Mouse (Mus musculus): ENCODE results near the gene Ubl7.

DNA sequence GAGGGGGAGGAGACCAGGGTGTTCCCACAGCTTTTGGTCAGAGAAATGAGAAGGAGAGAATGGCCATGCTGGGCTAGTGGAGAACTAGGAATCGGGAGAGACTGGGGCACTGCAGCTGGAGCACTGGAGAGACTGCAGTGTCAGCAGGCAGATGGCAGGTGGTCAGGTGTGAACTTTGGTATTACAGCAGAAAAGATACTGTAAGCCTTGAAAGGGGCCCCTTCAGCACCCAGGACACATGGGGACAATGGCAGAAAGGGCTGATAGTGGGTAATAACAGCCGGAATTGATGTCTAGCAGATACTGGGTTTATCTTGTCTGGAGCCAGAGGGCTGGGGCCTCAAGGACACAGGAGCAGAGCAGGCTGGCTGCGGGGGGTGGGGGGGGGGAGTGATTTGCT, 68.1 kb downstream of the Ubl7 start:
- TF ChIP-seq POLR2AphosphoS2 (IDR thresholded peaks at IDR 0.05; ENCODE audit: low read length), result no peak
- no peak for TF ChIP-seq CTCF (IDR thresholded peaks at IDR 0.05 in 2 of 3, conservative IDR thresholded peaks at IDR 0.05 in 1 of 3; ENCODE audit: control insufficient read depth in 1 of 3, insufficient read depth in 1 of 3, low read depth in 2 of 3, low read length in 3 of 3, poor library complexity in 1 of 3, severe bottlenecking in 1 of 3)
- TF ChIP-seq ETS1 (IDR thresholded peaks at IDR 0.05; ENCODE audit: low read depth, low read length), result no peak
- TF ChIP-seq SMC3 (IDR thresholded peaks at IDR 0.05; ENCODE audit: low read depth, low read length), result no peak
- no peak for TF ChIP-seq NRF1 (IDR thresholded peaks at IDR 0.05; ENCODE audit: insufficient read depth, low read depth, low read length, poor library complexity, severe bottlenecking)

Measured in MEL (cell line).